Mouse (Mus musculus): ENCODE results near the gene Mrpl28. TPM values are rescaled to one million over a fixed set of nuclear protein-coding genes. Genes with fewer than 3 reads are reported as not detected.
A peak's percentile ranks its signal among the peaks of the same experiment; 100 is the strongest.

Gene Mrpl28
- total and polyA plus RNA-seq, 2 experiments from 2014 or later = 95.0 to 165 TPM

DNA sequence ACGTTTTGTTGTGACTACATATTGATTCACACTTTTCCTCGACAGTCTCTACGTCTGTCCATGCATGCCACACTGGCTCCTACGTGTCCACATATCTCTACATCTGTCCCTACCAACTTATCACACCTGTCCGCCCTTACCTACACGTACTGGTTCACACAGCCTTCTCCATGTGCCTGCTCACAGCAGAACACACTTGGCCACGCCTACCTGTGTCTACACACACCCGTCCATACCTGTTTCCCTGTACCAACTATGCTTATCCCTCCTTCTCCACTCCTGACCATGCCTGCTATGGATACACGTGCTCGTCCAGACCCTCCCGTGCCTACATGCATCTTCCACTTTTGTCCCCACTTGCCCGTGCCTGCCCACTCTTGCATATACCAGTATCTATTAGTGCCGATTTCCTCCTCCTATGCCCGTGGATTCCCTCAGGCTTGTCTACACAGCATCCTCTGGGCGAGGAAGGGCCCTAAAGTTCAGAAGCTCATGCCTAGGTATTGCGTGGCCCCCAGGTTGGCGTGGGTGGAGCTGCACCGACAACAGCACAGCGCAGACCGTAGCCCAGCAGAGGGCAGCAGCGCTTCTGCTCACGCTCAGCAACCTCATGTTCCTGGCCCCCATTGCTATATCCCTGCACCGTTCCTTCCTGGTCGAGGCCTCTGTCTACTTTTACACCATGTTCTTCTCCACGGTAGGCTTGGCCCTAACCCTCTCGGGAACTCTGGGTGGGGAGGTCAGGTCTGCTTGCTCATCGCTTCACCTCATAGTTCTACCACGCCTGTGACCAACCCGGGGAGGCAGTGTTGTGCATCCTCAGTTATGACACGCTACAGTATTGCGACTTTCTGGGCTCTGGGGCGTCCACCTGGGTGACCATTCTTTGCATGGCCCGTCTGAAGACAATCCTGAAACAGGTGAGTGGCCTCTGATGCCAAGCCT lies 3.3 kb upstream of the Mrpl28 start:
- TF ChIP-seq CTCF (IDR thresholded peaks at IDR 0.05) = peak; percentile 77
- Histone ChIP-seq H3K4me2 (ENCODE audit: low read depth, low read length, poor library complexity, severe bottlenecking) (no peak overlapping the region), H3K4me3 (ENCODE audit: low read depth, low read length) (no peak overlapping the region), H3K4me1 (ENCODE audit: insufficient read depth, low read length) (peaks cover 10% of the 10 kb centered on the region; the same call in 1 of the 2 replicates), H3K9me3 (ENCODE audit: low read length) (no peaks in the 10 kb centered on the region), H3K27ac (ENCODE audit: low read depth, low read length) (no peak overlapping the region), H3K9ac (replicated peaks; ENCODE audit: low read length, poor library complexity, severe bottlenecking) (no peak overlapping the region), H3K36me3 (ENCODE audit: insufficient read depth, low read length) (no peaks in the 10 kb centered on the region), H3K27me3 (ENCODE audit: insufficient read depth, low read length) (peaks cover 29% of the 10 kb centered on the region; the same call in 1 of the 2 replicates)
- DNase-seq (ENCODE audit: low spot score) = peak; percentile 56
- WGBS = 50% methylated on average over 33 of the region's 33 CpGs
- ATAC-seq (ENCODE audit: low FRiP score) = no peak

DNA sequence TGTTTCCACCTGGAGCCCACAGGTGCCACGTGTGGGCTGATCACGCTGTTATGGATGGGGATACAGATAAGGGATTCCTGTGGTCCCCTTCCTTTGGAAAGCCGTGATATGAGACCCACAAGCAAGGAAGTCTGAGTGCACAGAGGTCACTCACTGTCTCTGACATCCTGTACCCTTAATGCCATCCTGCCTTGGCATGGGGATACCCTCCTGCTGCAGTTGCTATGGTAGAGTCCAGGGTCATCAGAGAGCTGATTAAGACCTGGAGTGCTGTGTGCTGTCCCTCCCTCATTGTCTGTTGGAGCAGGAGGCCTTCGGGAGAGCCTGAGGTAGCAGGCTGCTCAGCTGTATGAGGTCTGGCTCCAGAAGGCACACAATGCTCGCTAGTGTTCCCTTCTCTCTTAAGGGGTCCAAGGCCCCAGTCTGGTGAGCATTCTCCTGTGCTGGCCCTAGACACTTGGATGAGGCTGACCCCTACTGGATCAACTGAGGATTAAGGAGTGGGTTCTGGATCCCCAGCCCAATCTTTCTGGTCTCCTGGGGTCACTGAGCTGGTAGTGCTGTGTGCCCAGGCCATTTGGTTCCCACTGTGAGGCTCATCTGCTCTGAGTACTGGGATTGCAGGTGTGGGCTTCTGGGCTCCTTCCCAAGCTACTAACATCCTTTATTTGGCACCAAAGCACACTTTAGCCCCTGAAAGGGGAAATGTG lies 714 bp upstream of the Mrpl28 start:
- H3K9me3 ChIP-seq (ENCODE audit: low read length) = no peaks in the 10 kb centered on the region
- ATAC-seq (ENCODE audit: low FRiP score) (no peak), DNase-seq (ENCODE audit: low spot score) (no peak)
- WGBS = 50% methylated on average over 5 of the region's 5 CpGs
- no peak overlapping the region for H3K27ac ChIP-seq (ENCODE audit: low read depth, low read length)
- H3K27me3 ChIP-seq (ENCODE audit: insufficient read depth, low read length) = 0 out of 2 replicates have a peak, but pooled peaks cover 8% of the 10 kb centered on the region
- 0 out of 2 replicates have a peak overlapping the region, but pooled peaks have one; percentile 19 for H3K9ac ChIP-seq (replicated peaks; ENCODE audit: low read length, poor library complexity, severe bottlenecking)
- H3K4me2 ChIP-seq (ENCODE audit: low read depth, low read length, poor library complexity, severe bottlenecking) = no peak overlapping the region
- peaks cover 10% of the 10 kb centered on the region; the same call in 1 of the 2 replicates for H3K4me1 ChIP-seq (ENCODE audit: insufficient read depth, low read length)
- H3K4me3 ChIP-seq (ENCODE audit: low read depth, low read length) = no peak overlapping the region
- TF ChIP-seq CTCF (IDR thresholded peaks at IDR 0.05) = peak; percentile 9; the same call in 1 of the 2 replicates
- peaks cover 16% of the 10 kb centered on the region for H3K36me3 ChIP-seq (ENCODE audit: insufficient read depth, low read length)

DNA sequence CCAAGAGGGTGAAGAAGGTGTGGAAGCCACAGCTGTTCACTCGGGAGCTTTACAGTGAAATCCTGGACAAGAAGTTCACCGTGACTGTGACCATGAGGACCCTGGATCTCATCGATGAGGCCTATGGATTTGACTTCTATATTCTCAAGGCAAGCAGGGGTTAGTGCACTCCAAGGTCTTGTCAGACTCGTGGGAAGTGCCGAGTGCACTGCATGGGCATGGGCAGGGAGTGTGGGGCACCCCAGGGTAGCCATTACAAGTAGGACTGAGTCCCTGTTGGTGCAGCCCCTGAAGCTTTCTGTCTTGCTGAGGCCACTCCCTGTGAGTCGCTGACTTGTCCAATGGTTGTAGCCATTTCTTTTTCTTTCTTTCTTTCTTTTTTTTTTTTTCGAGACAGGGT lies 1.3 kb downstream of the Mrpl28 start:
- no peak for TF ChIP-seq CTCF (IDR thresholded peaks at IDR 0.05)
- peak overlapping the region; percentile 55 for H3K4me3 ChIP-seq (ENCODE audit: low read depth, low read length)
- H3K27me3 ChIP-seq (ENCODE audit: insufficient read depth, low read length) = no peaks in the 10 kb centered on the region
- H3K36me3 ChIP-seq (ENCODE audit: insufficient read depth, low read length) = peaks cover 31% of the 10 kb centered on the region
- peak overlapping the region; percentile 58 for H3K9ac ChIP-seq (replicated peaks; ENCODE audit: low read length, poor library complexity, severe bottlenecking)
- 89% methylated on average over 7 of the region's 7 CpGs for WGBS
- DNase-seq (ENCODE audit: low spot score) (no peak), ATAC-seq (ENCODE audit: low FRiP score) (no peak)
- peaks cover 10% of the 10 kb centered on the region; the same call in 1 of the 2 replicates for H3K4me1 ChIP-seq (ENCODE audit: insufficient read depth, low read length)
- no peak overlapping the region for H3K27ac ChIP-seq (ENCODE audit: low read depth, low read length)
- H3K9me3 ChIP-seq (ENCODE audit: low read length) = no peaks in the 10 kb centered on the region
- H3K4me2 ChIP-seq (ENCODE audit: low read depth, low read length, poor library complexity, severe bottlenecking) = peak overlapping the region; percentile 79

DNA sequence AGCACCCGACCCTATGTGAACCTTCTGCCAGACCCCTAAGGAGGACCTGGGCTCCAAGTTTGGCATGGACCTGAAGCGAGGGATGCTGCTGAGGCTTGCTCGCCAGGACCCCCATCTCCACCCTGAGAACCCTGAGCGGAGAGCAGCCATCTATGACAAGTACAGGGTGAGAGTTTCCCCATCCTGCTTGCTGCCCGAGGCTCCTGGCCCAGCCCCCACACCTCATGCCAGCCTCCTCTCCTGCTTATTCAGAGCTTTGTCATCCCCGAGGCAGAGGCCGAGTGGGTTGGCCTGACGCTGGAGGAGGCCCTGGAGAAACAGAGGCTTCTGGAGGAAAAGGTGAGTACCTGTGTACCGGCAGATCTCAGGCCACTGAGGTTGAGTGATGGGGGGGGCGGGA lies 1.9 kb downstream of the Mrpl28 start:
- Histone ChIP-seq H3K4me3 (ENCODE audit: low read depth, low read length) (no peak overlapping the region), H3K9ac (replicated peaks; ENCODE audit: low read length, poor library complexity, severe bottlenecking) (no peak overlapping the region), H3K36me3 (ENCODE audit: insufficient read depth, low read length) (peaks cover 37% of the 10 kb centered on the region), H3K27me3 (ENCODE audit: insufficient read depth, low read length) (no peaks in the 10 kb centered on the region), H3K9me3 (ENCODE audit: low read length) (no peaks in the 10 kb centered on the region), H3K27ac (ENCODE audit: low read depth, low read length) (no peak overlapping the region), H3K4me1 (ENCODE audit: insufficient read depth, low read length) (peaks cover 7% of the 10 kb centered on the region; the same call in 1 of the 2 replicates), H3K4me2 (ENCODE audit: low read depth, low read length, poor library complexity, severe bottlenecking) (no peak overlapping the region)
- 91% methylated on average over 10 of the region's 10 CpGs for WGBS
- TF ChIP-seq CTCF (IDR thresholded peaks at IDR 0.05) = no peak
- no peak for DNase-seq (ENCODE audit: low spot score)
- ATAC-seq (ENCODE audit: low FRiP score) = no peak

DNA sequence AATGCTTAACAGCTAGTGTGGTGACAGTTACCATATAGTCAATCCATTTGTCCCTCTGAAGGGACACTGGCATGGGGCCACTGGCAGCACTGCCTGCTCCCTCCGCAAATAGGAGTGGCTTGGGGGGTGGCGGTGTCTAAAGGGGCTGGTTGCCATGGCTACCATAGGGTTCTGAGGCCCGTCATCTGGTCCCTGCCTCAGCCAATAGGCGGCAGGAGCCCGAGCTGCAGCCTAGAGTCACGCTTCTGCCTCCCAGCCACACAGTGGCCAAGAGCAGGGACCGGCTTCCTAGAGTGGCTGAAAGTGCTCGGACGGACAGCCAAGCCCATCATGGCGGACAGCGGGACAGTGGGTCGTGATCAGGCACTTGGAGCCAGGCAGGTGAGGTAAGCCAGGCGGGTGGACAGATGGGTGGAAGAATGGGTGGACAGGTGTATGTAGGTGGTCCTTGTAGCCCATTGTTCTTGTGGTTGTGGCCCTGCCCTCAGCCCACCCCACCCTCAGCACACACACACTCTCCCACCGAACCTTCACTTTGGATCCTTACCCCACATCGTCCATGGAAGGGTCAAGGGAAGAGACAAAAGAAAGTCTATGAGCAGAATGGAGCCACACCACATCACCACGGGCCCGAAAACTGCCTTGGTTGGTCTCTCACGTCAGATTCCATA lies 7.9 kb downstream of the Mrpl28 start:
- peak overlapping the region; percentile 64 for H3K9ac ChIP-seq (replicated peaks; ENCODE audit: low read length, poor library complexity, severe bottlenecking)
- DNase-seq (ENCODE audit: low spot score) = peak; percentile 15
- peak; percentile 78 for ATAC-seq (ENCODE audit: low FRiP score)
- H3K27me3 ChIP-seq (ENCODE audit: insufficient read depth, low read length) = no peaks in the 10 kb centered on the region
- H3K9me3 ChIP-seq (ENCODE audit: low read length) = no peaks in the 10 kb centered on the region
- H3K4me3 ChIP-seq (ENCODE audit: low read depth, low read length) = peak overlapping the region; percentile 45
- H3K4me1 ChIP-seq (ENCODE audit: insufficient read depth, low read length) = peaks cover 4% of the 10 kb centered on the region; the same call in 1 of the 2 replicates
- H3K27ac ChIP-seq (ENCODE audit: low read depth, low read length) = peak overlapping the region; percentile 70
- TF ChIP-seq CTCF (IDR thresholded peaks at IDR 0.05) = peak; percentile 41; the same call in 1 of the 2 replicates
- H3K4me2 ChIP-seq (ENCODE audit: low read depth, low read length, poor library complexity, severe bottlenecking) = peak overlapping the region; percentile 59
- WGBS = 36% methylated on average over 18 of the region's 18 CpGs
- H3K36me3 ChIP-seq (ENCODE audit: insufficient read depth, low read length) = peaks cover 33% of the 10 kb centered on the region
